Mouse (Mus musculus) heart, postnatal 0 days (tissue): ENCODE measurements at regions not wholly inside any gene's neighbourhood (a gene's known extent, or its start where the extent isn't known, plus 50 kb on each side); places are given as distances from the start of the nearest gene placed in this dataset.

Source experiments
- CTCF ChIP-seq: IDR thresholded peaks from 2 replicates; pipeline ENCODE4 v1.5.1; 2016; ENCODE audit warnings: antibody characterized with exemption, control low read depth, low read depth
- EP300 ChIP-seq: IDR thresholded peaks from 2 replicates; pipeline ENCODE4 v1.6.1; 2016; ENCODE audit warnings: antibody characterized with exemption, low read depth

GRCm38 (mm10) chr3:41495097-41495496 is 60.4 kb upstream of the Jade1 start:
- no peak for TF ChIP-seq CTCF
- TF ChIP-seq EP300, result no peak
